Mouse (Mus musculus) skeletal muscle tissue, adult 2 months (tissue): Measurements from ENCODE around the gene Dvl3.

Experiments
- DNase-seq: peaks from one replicate; pipeline ENCODE4 v3.0.0-alpha.2; 2012; ENCODE audit warnings: low read depth, low spot score

Dvl3 gene

GRCm38 (mm10) chr16:20547423-20547822 is 30.6 kb downstream of the Dvl3 start:
- no peak for DNase-seq

- peak; percentile 100 for DNase-seq
Measured at GRCm38 (mm10) chr16:20548096-20548948, 31.5 kb downstream of the Dvl3 start, which contains the start of gene Abcf3. Abcf3 (plus strand) TSS chr16:20548577.

- no peak for DNase-seq
Measured at GRCm38 (mm10) chr16:20549161-20549560, 32.4 kb downstream of the Dvl3 start.

GRCm38 (mm10) chr16:20551691-20552090 is 34.9 kb downstream of the Dvl3 start:
- DNase-seq: no peak

- no peak for DNase-seq
Measured at GRCm38 (mm10) chr16:20552594-20552993, 35.8 kb downstream of the Dvl3 start.

- no peak for DNase-seq
Measured at GRCm38 (mm10) chr16:20555000-20555399, 38.2 kb downstream of the Dvl3 start.

GRCm38 (mm10) chr16:20557381-20557780 is 40.6 kb downstream of the Dvl3 start:
- DNase-seq: no peak

- DNase-seq: no peak
Measured at GRCm38 (mm10) chr16:20565075-20565474, 48.3 kb downstream of the Dvl3 start.
